Mouse (Mus musculus): Measurements from ENCODE around the gene Sphk1.
A peak's percentile ranks its signal among the peaks of the same experiment; 100 is the strongest.
"Not testable (repeated sequence)": the region's sequence is repeated elsewhere in the genome, so short reads cannot be mapped to it uniquely, and the experiment has no call there.

Sphk1 gene

GRCm38 (mm10) chr11:116530187-116531147, at the start of gene Sphk1:
Sphk1 (plus strand) TSS chr11:116530925.
- DNase-seq: no peak

DNA sequence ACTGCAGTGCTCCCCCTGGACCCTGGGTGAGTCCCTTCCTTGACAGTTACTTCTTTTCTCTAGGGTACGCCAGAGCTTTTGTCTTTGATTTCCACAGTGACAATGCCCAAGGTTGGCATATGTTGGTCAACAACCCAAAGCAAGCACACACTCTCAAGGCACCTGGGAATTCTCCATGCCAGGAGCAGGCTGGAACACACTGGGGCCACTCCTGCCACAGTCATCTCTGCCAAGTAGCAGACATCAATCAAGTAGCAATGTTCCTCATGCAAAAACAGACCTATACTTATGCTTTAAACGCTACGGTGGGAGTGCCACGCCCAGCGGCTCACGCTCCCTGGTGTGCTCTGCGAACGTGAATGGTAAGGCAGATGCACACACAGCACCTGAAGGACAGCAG, 49.8 kb upstream of the Sphk1 start:
- no peak for DNase-seq

DNA sequence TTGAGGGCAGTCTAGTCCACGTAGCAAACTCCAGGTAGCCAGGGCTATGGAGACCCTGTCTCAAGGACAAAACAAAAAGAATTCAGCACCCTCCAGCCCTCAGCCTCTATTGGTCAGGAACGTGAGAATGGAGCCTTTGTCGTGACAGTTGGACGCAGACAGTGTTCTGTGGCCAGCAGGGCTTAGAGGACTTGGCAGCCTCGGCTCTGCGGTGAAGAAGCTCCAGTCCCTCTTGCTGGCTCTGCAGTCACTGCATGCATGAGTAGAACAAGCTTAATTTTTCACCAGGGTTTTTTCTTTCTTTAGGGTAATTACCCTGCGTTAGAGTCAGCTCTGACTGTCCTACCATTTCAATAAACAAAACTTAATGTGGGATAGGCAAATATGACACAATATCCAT, 48.9 kb upstream of the Sphk1 start:
- DNase-seq: no peak

- no peak for DNase-seq
Observed at GRCm38 (mm10) chr11:116484261-116484660, 46.5 kb upstream of the Sphk1 start.

DNA sequence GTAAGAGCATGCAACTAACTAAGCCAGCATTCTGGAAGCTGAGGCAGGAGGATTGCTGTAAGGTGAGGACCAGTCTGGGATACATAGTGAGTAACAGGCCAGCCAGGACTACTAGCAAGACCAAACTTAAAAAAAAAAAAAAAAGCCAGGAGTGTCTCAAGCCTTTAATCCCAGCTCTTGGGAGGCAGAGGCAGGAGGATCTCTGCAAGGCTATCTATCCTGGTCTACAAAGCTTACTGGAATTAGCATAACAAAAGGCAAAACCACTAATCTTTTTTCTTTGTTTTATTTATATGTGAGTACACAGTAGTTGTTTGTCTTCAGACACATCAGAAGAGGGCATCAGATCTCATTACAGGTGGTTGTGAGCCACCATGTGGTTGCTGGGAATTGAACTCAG, 42.5 kb upstream of the Sphk1 start:
- no peak for DNase-seq

DNA sequence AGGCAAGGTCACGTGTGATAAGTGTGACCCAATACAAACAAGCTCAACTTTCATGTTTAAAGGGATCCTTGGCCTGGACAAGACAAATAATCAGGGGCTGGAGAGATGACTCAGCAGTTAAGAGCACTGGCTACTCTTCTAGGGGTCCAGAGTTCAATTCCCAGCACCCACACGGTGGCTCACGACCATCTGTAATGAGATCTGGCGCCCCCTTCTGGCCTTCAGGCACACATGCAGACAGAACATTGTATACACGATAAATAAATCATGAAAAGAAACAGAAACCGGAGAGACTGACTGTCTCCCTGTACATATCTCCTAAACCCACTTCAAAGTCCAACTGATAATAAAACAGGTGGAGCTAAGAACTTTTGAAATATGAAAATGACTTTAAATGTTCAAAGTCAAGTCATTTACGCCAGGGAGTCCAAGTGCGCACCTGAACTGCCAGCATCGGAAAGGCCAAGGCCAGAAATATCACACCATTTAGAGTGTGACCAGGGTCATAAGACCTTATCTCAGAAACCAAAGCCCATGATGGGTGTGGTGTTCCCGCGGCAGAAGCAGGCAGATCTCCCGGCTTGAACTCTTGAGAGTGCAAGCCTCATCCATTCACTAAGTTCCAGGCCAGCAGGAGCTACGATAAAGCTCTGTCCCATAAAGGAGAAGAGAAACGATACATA, 41.9 kb upstream of the Sphk1 start:
- DNase-seq: no peak

- no peak for DNase-seq
Observed at GRCm38 (mm10) chr11:116489771-116490231, 40.9 kb upstream of the Sphk1 start.

DNA sequence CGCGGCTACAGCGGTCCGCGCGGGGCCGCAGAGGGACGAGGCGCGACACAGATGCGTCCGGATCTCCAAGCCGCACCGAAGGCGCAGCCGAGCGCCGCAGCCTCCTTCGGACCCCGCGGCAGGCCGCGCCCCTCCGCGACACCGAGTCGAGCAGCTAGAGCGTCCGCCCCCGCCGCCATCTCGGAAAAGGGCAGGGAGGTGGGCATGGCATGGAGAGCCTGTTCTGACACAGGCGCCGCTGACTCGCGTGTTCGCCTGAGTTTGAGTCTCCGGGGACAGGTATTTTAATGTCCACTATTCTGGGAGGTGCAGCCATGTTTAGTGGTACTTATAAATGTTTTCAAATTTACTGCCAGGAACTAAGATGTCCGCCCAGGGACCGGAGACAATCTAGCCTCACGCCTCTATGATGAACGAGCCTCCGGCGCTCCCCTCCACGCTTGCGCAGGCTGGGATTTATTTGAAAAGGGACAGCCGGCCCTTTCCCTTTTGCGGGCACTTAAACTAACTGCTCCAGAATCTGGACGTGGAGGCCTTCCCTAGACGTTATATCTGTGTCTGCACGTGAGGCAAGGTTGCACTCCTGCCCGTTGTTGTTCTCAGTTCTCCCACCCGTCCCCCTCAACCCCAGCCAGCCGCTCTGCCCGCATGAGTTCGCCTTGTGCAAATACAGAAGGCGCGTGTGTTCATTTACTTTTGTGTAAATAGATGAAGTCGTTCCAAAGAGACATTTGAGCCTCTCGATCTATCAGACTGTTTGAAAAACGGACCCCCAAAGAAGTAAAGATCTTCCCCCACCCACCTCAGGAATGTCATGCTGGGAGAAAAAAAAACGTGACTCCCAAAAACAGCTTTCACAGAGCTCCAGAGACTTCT, 40.3 kb upstream of the Sphk1 start:
- DNase-seq: peak; percentile 83

- DNase-seq: no peak
Observed at GRCm38 (mm10) chr11:116491338-116491737, 39.4 kb upstream of the Sphk1 start.

DNA sequence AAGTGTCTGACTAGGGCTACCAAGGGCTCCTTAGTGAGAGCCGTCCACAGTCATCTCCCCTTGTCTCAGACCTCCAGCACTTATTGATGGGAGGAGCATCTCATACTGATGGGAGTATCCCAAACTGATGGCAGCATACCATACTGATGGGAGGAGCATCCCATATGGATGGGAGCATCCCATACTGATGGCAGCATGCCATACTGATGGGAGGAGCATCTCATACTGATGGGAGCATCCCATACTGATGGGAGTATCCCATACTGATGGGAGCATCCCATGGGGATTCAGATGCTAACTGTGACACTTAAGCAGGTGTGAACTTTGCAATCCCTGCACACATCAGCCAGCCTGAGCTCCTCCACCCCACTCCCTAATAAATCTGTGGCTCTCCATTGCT, 38.2 kb upstream of the Sphk1 start:
- DNase-seq: not testable (repeated sequence)

DNA sequence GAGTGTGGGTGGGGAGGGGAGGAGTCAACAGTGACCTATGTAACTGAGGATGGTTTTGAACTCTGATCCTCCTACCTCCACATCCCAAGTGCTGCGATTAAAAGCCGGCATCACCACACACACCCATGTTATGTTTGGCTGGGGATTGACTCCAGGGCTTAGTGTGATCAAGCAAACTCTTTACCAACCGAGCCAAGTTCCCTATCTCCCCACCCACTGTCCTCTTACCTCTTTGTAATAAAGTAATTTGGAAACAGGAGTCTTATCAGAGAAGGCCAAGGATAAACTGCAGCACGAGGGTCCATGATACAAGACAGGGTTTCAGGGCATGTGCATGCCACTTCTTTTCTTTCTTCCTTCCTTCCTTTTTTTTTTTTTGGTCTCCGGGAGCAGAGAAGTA, 37.5 kb upstream of the Sphk1 start:
- DNase-seq: no peak

GRCm38 (mm10) chr11:116493795-116494252, 36.9 kb upstream of the Sphk1 start, which contains the start of gene Prpsap1:
Prpsap1 (minus strand) TSS chr11:116494202.
- DNase-seq: no peak

DNA sequence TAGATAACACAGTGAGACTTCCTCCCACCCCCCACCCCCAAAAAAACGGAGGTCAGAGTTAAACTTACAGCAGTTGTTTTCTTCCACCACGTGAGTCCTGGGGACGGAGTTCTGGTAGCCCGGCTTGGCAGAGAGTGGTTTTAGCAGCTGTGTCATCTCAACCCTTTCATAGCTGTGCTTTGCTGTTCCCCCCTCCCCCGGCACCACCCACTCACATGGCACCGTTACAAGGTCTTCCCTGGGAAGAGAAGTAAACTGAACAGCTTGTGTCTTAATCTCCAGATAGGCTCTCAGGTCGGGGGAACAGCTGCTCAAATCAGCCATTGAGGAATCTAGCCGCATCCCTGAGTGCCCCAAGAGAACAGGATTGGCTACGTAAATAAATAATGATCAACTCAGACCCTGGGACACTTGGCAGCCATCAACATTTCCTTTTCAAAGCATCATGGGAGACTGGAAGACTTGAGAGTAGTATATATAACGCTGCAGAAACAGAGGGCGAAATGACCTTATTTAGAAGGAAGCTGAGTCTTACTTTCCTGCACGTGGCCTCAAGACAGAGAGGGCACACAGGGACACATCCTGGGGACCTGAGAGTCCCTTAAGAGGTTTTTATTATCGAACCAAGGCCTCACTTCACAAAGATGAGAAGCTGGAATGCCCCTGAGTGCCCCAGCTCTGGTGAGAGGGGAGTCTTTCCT, 36.1 kb upstream of the Sphk1 start:
- peak; percentile 65 for DNase-seq

GRCm38 (mm10) chr11:116497313-116497712, 33.4 kb upstream of the Sphk1 start:
- DNase-seq: no peak

DNA sequence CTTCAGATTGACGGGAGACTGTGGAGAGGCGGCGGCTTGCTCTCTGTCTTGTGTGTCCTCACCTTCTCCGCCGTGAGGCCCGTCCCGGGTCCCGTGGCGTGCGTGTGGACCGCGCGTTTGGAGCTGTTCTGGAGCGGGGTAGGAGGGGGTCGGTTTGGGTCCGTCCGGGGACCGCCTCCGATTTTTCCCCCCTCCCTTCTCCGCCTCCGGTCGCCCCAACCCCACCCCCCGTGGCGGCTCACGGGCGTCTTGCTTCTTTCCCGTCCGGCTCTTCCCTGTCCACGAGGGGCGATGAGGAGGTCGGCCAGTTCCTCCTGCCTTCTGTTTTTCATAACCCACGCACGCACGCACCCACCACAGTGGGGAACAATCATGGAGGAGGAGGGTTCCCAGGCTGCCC, 32.1 kb upstream of the Sphk1 start:
- no peak for DNase-seq

DNA sequence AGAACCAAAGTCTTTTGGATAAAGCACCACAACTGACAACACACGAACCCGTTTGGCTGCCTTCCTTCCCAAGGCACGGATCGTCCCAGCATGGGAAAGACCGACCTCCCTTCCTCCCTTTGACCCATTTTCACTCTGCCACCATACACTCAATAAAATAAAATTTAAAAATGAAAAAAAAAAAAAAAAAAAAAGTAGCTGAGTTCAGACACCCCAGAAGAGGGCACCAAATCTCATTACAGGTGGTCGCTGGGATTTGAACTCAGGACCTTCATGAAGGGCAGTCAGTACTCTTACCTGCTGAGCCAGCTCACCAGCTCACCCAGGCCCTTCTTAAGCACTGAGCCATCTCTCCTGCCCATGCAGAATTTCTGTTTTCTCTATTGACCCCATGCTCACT, 31.7 kb upstream of the Sphk1 start:
- DNase-seq: no peak

- DNase-seq: peak; percentile 52
Observed at GRCm38 (mm10) chr11:116501005-116501746, 29.5 kb upstream of the Sphk1 start.

GRCm38 (mm10) chr11:116504516-116504915, 26.2 kb upstream of the Sphk1 start:
- no peak for DNase-seq

GRCm38 (mm10) chr11:116505573-116505972, 25.2 kb upstream of the Sphk1 start:
- DNase-seq: no peak

- DNase-seq: no peak
Observed at GRCm38 (mm10) chr11:116506151-116506875, 24.4 kb upstream of the Sphk1 start.

DNA sequence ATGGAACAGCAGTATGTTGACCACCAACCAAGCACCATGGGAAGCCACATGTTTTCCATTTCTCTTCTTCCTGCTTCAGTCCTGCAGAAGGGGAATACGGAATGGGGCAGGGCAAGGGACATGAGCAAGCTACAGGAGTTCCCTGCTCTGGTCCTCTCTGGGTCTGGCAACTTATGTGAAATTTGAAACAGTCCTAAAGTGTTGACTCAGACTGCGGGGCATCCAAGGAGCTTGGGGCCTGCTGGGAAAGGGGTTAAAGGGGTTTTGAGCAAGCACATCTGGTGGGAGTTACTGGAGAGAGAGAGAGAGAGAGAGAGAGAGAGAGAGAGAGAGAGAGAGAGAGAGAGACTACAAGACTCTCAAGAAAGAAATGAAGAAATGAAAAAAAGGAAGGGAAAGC, 22.0 kb upstream of the Sphk1 start:
- DNase-seq: no peak

All from layer of hippocampus, adult 9-11 months (tissue).